Mouse (Mus musculus): ENCODE data around the gene Cdc73.

Gene Cdc73

GRCm38 (mm10) chr1:143664786-143665185 is 37.9 kb downstream of the Cdc73 start:
- DNase-seq = peak in 1 of 2 experiments; percentile 20

- no peak for DNase-seq
Measured at GRCm38 (mm10) chr1:143663197-143663596, 39.5 kb downstream of the Cdc73 start.

GRCm38 (mm10) chr1:143653646-143654045 is 49.0 kb downstream of the Cdc73 start:
- no peak for DNase-seq

- no peak for DNase-seq
Measured at GRCm38 (mm10) chr1:143650317-143650716, 52.4 kb downstream of the Cdc73 start.

GRCm38 (mm10) chr1:143646219-143646618 is 56.5 kb downstream of the Cdc73 start:
- peak; percentile 49 to 62 for DNase-seq

- peak; percentile 94 for DNase-seq
Measured at GRCm38 (mm10) chr1:143645386-143645785, 57.3 kb downstream of the Cdc73 start.

GRCm38 (mm10) chr1:143644221-143644620 is 58.5 kb downstream of the Cdc73 start:
- DNase-seq = peak; percentile 29 to 73

GRCm38 (mm10) chr1:143640650-143641407 is 61.9 kb downstream of the Cdc73 start, which contains the start of gene B3galt2:
TSS of gene B3galt2 (plus strand) at chr1:143640664.
- DNase-seq = peak; percentile 87 to 89

- no peak for DNase-seq
Measured at GRCm38 (mm10) chr1:143632854-143633587, 69.7 kb downstream of the Cdc73 start.

GRCm38 (mm10) chr1:143632361-143632760 is 70.3 kb downstream of the Cdc73 start:
- no peak for DNase-seq

GRCm38 (mm10) chr1:143631337-143631736 is 71.4 kb downstream of the Cdc73 start:
- DNase-seq = no peak

- DNase-seq = no peak
Measured at GRCm38 (mm10) chr1:143622634-143623033, 80.1 kb downstream of the Cdc73 start.

- no peak for DNase-seq
Measured at GRCm38 (mm10) chr1:143621930-143622329, 80.8 kb downstream of the Cdc73 start.

GRCm38 (mm10) chr1:143619760-143620159 is 82.9 kb downstream of the Cdc73 start:
- peak in 1 of 2 experiments; percentile 19 for DNase-seq

- no peak for DNase-seq
Measured at GRCm38 (mm10) chr1:143612901-143613300, 89.8 kb downstream of the Cdc73 start.

- DNase-seq = no peak
Measured at GRCm38 (mm10) chr1:143608911-143609310, 93.8 kb downstream of the Cdc73 start.

GRCm38 (mm10) chr1:143596864-143597263 is 105.8 kb downstream of the Cdc73 start:
- no peak for DNase-seq

- no peak for DNase-seq
Measured at GRCm38 (mm10) chr1:143576824-143577543, 125.7 kb downstream of the Cdc73 start.

- peak; percentile 86 to 87 for DNase-seq
Measured at GRCm38 (mm10) chr1:143558235-143558634, 144.5 kb downstream of the Cdc73 start.

- no peak for DNase-seq
Measured at GRCm38 (mm10) chr1:143555533-143555932, 147.2 kb downstream of the Cdc73 start.

- no peak for DNase-seq
Measured at GRCm38 (mm10) chr1:143554621-143555020, 148.1 kb downstream of the Cdc73 start.
